Mouse (Mus musculus) cerebellum, postnatal 36 days (tissue): ENCODE results near the gene Sytl2.

ENCODE experiments used
- DNase-seq, 2 experiments: peaks; one replicate each; pipeline ENCODE4 v3.0.0; 2021 to 2022; ENCODE audit warnings: mixed read lengths in 2 of 2

Gene Sytl2

DNA sequence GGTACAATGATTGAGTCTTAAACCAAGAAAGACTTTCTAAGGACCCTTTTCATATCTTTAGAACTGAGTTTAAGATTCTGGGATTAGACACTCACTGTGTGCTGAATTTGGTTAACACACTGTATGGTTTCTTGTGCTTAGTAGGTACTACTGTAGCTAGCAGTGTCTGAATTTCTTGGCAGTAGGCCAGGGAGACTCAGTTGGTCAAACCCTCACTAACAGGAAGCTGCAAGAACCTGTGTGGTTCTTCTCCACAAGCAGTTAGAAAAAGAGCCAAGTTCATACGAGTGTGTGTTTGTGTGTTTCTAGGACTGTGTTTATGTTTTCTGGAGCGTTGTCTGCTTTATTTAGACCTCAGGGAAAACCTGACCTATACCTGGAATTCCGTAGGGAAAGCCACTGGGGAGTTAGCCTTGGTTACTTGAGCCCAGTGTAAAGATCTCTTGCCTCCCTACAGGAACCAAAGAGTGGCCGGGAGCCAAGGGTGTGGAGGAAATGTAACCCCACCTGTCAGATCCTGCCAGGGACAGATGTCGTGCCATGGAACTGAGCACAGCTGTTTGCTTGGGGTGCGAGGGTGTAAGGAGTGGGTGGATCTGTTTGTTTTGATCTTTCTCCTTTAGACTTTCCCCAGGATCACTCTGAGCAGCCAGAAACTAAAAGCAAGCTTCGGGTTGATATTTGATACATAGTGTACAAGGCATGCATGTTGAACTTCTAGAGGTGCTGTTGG is 10.3 kb downstream of the Sytl2 start:
- DNase-seq, result no peak

DNA sequence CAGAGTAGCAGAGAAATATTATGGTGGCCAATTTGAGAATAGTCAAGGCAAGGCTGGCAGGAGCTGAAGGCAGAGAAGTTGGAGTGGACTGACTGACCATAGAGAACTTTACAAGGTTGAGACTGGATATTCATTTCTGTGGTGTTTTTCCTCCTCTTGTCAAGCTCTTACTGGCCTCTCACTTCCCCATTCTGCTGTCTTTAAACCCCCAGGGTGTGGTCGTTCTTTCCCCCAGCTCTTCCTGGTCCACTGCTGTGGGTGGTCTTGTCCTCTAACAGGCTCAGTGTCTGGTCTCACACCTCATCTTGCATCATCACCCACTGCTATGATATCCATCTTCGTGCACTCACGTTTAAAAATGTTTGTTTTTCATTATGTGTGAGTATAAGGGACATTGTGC is 11.4 kb downstream of the Sytl2 start:
- no peak for DNase-seq

DNA sequence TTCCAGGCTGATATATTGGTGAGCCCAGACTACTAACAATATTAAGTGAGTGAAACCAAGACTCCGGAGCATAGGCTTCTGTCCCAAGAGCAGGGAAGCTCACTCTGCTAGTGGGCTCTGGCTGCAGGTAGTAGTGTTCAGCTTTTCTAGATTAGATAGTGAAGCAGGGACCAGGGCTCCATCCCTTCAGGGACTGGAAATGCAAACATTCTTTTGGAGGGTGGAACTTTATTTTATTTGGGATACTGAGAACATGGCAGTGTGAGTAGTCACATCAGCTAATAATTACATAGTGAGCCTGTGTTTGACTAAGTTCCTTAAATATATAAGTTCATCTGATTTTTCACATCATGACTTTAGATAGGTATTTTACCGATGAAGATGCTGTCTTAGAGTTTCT is 14.8 kb downstream of the Sytl2 start:
- no peak for DNase-seq

DNA sequence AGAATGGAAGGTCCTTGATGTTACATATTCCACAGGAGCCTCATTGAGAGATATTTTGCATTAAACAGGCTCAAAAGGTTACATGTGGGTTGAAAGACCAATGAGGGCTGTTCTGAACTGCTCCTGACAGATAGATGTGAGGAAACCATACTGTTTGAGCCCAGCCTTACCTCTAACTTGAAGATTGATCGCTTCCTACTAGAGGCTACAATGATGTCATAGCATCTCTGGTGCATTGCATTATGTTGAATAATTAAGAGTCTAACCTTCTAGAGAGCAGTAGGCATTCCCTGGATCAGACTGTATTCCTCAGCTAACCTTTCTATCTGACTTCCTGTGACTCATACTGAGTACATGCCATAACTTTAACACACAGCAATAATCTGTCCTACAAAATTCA is 17.4 kb downstream of the Sytl2 start:
- no peak for DNase-seq

DNA sequence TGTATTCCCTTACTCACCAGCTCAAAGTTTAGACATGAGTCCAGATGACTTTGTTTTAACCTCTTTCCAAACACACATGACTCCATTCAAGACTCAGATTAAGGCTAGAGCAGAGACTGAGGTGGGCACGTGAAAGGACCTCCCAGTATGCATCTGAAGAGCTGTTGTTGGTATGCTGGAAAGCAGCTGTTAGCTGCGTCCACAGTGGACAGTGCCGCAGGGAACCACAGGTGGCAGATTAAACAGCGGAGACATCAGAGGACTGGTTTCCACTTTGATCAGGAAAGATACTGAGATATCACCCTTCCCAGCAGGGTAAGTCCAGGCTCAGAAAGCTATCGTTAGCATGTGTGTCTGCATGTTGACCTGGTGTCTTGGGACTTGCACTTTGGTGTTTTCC is 18.1 kb downstream of the Sytl2 start:
- no peak for DNase-seq

DNA sequence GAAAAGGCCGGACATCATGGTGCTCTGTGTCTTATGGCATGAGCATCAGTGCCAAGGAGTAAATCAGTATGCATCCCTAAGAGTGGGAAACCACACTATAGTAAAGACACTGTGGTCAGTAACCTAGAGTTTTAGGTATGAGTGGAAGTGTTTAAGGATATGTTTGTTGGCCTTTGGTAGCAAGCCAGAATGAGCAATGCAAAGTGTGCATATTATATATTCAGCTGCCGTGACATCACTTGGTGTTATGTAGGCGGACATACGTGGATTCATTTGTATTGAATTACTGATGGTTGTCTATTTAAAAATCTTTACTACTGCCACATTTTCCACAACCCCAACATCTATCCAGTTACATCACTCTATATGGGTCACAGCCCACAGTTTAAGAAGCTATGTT is 23.1 kb downstream of the Sytl2 start:
- no peak for DNase-seq

DNA sequence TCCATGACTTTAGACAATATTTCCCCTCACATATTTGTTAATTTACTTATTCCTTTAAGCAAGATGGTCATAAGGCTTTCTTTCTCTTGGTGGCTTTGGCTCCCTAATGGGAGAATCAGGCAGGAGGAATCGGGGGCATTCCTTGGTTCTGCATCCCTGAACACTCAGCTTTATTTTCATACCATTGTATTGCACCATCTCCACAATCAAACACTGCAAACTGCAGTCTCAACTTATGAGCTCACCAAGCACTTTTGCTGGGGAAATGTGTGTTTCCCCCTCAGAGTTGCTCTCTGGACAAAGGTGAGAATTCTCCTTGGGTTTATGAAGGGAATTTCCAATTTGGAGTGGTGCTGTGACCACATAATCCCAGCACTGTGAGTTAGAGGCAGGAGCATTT is 28.1 kb downstream of the Sytl2 start:
- DNase-seq, result no peak

DNA sequence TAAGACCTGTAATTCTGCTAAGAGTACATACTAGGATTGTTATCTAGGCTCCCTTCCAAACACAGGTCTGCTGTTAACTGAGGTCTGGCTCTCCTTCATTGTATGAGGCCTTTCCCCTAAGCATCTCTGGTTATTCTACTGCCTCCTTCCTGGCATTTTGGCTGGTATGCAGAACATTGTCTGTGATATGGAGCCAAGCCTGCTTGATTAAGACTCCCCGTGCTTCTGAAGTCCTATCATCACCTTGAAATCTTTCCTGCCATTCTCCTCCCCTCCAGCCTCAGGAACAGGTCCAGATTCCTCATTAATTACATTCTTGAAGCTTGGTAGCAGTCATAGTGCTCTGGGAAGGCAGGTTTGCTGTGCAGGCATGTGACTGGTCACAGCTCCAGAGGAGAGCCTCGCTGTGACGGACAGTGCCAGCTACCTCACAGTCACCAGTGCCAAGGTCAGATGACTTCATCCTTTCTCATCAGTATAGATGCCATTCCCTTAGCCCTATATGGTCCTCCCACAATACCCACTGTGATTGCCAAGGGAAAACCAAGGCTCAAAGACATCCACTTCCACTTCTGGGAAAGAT is 30.5 kb downstream of the Sytl2 start:
- no peak for DNase-seq

DNA sequence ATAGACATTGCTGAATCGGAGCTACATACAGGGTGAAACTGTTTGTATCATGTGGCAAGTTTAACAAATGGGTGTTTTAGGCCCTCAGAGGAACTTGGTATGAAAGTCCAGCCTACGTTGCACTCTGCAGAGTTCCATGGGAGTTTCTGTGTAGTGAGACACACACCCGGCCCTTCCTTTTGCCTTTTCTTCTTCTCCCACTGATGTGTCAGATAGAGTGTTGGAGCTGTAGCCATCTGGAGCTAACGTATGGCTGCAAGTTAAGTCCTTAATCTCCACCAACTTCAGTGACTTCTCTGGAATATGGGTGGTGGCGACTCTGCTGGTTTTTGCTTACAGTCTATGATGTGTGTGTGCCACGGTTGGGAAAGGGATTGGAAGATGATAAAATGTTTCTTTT is 32.3 kb downstream of the Sytl2 start:
- no peak for DNase-seq

DNA sequence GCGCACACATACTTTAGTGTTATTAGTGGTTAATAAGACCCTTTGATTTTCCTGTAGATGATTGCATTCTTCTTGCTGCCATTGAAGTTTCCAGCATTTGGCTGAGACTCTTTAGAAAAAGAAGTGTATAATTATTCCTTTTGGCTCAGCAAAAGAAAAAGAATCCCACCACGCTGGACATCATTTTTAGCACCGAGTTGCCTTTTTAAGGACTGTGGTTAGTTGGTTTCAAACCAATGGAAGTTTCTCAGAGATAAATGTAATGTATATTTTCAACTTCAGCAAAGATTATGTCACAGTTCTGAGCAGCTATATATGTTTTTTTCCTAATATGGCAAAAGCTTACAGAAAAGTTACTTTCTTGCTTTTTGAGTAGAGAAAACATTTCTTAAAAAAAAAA is 32.8 kb downstream of the Sytl2 start:
- no peak for DNase-seq

DNA sequence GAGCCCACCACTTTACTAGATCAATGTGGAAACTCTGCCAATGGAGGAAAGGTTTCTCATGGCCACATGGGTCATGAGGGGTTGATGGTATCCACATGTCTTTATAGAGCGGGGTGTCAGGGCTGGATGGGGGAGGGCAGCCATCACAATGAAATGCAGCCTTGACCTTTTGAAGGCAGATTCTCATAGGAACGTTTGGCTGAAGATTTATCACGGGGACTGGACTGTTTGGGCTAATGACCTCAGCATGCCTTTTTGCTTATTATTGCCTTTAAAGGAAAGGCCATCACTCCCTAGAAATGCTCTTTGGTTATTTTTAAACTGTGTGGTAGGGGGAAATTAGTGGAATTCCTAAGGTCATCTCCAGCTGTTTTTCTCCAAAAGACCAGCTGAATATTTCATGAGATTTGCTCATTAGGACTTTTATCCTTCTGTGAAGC is 33.7 kb downstream of the Sytl2 start:
- DNase-seq, result no peak

DNA sequence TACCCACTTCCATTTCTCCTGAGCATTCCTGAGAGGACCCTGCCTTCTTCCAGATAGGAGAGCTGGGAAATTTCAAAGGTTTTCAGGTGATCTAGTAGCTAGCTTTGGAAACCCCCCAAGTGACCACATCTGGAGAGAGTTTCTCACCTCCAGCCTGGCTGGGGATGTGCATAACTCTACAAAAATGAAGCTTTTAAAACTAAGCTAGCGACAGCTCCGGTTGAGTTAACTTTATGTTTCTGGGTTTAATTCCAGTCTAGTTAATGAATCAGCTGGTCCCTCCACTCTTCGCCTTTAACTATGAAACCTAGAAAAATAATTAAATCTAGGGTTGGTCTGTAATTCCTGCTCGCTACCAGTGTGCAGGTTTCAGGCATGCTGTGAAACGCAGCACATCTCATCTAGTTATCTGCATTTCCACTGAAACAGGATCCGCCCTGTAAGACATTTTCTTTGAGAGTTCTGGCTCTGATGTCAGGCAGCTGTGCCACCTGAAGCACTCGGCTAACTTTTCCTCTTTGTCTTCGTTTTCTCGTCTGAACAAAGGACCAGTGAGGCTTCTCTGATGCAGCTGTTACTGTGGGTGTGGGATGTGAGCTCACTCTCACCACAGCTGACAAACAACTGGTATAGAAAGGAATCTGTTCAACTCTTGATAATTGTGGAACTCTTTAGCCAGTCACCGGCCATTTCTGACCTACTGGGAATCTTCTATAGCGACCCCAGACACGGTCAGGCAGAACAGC is 39.3 kb downstream of the Sytl2 start:
- DNase-seq, result no peak

DNA sequence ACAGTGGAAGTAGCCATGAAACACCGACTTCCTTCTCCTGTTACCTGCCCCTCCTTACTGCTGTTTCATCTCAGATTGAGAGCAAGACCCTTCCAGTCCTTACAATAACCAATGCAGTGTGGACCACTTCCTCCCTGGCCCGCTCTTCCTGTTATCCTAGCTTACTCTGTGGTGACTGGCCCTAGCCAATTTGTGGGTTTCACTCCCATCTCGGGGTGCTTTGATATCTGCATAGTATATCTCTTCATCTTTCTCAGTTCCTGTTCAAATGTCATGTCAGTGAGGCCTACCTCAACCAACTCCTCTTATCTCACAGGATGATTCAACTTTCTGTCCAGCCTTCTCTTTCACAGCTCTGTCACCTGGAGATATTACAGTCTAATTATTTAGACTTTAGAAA is 42.9 kb downstream of the Sytl2 start:
- no peak for DNase-seq

DNA sequence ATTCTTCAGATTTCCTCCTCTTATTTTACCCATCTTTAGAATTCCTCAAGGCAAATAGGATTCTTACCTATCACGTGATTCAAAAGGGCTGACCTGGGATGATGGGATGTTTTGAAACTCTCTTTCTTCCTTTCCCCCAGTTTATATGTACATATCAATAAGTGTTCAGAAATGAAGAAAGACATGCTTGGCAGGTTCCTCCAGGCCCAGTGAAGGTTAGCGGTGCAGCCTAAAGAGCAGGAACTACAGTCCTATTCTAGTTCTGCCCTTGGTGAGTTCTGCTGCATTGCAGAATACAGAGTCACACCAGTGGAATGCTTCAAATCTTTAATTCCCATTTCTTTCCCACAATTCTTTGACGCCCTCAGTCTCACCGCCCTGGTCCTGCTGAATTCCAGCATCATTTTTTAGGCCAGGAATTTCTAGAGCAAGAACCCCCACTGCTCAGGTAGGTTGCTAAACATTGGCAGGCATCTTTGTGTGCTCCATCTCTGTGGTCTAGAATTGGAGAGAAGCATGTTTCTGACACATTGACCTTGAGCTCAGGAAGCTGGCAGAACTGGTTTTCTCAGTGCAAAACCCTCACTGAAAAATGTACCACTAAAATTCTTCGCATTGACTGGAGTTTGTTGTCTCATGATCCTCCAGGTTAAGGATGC is 45.9 kb downstream of the Sytl2 start:
- DNase-seq, result no peak

DNA sequence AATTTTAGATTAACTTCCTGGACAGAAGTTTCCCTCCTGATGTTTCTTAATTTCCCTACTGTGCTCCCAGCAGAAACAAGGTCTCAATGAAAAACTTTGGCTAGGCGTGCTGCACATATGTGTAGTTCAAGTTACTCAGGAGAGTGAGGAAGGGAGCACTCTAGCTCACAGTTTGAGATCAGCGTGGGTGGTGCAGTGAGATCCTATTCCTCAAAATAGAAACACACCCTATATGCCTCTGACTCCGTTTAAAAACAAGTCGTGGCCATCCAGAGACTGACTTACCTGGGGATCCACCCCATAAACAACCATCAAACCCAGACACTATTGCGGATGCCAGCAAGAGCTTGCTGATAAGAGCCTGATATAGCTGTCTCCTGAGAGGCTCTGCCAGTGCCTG is 47.0 kb downstream of the Sytl2 start:
- no peak for DNase-seq

DNA sequence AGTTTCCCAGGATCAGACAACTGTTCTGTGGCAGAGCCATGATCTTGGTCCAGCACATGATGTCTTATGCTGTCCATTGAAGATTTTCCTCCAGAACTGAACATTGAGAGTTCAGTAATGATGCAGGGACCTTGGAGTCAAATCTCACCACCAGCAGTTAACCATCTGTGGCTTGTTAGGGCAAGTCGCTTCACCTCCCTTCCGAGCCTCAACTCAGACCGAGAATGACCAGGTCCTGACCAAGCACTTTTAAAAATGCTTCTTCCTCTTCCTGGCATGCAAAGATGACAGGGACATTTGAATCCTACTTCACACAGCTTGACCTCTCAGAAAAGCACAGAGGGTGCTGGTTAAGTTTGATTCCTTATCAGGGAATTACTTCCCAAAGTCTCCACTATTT is 50.1 kb downstream of the Sytl2 start:
- DNase-seq, result no peak

DNA sequence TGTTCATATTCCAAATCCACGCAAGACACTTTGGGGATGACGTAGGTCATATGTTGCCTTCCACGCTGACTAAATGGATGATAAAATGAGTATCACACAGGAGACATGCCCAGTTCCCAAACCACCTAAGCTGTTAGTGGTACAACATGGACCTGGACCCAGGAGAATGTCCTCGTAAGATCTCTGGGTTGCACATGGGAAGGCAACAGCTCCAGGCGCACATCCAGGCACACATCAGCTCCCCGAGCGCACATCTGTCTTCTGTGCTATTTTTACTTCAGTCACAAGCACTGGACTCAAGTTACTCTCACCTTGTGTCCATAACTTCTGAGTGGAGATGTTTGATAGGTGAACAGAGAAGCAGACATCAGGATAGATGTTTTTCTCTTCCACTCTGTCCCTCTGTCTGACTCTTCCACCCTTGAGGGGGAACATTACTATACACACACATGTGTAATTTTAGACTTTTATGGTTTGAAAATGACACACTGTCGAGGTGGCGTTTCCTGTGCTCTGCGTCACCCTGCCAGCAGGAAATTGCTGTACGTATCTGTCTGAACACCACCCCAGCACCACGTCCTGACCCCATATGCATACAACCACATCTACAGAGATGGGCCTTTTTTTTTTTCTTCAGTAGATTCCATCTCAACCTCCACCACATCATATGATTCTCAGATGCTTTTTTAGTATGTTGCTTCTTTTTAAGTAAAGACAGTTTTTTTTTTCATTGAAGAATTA is 51.6 kb downstream of the Sytl2 start:
- DNase-seq, result no peak

DNA sequence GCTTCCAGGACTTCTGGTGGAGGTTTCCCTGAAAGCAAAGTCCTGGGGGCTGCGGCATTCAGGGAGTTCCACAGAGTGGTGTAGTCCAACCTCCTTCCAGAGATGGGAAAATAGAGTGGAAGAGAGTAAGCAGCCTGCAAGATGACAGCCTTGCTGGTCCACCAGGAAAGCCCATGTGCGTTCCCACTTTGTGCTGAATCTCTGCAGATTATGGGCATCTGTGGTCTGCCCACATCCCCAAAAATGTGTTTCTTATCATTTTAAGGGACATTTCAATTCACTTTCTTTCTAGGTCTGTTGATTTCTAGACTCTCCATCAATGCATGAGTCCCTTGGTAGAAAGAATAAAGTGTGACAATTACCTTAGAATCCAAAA is 52.2 kb downstream of the Sytl2 start:
- no peak for DNase-seq

DNA sequence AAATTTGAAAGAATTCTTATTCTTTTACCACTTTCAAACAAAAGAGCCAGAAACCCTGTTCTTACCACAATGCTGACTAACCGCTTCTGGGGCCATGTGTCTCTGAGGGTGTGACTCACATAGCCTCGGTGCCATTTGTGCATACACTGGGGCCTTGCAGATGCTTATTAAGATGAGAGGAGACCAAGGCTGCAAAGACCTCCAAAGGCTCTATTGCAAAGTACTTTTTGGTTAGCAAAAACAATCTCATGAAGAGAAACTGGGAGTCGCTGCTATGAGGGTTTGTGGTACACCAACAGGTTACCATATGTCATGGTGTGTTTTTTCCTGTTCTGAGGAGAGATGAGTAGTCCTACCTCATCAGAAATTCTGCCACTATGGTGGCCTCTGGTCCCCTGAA is 53.4 kb downstream of the Sytl2 start:
- no peak for DNase-seq

DNA sequence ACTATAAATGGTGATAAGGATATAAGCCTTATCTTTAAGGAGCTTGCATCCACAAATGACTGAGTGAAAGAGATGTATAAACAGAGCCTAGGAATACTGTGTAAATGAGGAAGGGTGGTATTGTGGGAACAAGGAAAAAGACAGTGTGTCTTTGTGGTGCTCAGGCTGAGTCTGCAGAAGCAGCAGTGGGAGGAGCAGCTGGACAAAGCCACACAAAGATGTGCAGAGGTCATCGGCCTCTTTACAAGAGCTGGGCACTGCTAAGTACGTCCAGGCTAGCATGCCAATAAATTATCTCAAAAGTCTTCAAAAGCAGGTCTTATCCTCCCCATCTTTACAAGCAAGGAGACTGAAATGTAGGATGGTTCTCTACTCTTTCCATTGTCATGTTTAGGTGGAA is 53.9 kb downstream of the Sytl2 start:
- DNase-seq, result no peak

DNA sequence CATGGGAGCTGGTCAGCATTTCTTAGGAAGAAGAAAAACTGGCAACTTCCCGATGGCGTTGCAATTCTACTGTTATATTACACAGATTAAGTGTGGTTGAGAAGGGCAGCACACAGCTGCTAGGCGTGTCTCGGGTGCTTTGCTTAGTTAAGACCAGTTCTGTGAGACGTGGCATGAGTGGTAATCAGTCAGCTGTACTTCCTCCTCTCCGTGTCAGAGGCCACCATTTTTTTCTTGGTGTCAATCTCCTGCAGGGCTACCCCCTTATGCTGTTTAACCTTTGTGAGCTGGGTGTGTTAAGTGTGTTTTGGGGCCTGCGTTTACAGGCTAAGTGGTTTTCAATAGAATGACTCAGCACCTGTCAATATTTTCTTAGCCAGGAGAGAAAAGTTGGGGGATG is 60.7 kb downstream of the Sytl2 start:
- DNase-seq, result no peak

DNA sequence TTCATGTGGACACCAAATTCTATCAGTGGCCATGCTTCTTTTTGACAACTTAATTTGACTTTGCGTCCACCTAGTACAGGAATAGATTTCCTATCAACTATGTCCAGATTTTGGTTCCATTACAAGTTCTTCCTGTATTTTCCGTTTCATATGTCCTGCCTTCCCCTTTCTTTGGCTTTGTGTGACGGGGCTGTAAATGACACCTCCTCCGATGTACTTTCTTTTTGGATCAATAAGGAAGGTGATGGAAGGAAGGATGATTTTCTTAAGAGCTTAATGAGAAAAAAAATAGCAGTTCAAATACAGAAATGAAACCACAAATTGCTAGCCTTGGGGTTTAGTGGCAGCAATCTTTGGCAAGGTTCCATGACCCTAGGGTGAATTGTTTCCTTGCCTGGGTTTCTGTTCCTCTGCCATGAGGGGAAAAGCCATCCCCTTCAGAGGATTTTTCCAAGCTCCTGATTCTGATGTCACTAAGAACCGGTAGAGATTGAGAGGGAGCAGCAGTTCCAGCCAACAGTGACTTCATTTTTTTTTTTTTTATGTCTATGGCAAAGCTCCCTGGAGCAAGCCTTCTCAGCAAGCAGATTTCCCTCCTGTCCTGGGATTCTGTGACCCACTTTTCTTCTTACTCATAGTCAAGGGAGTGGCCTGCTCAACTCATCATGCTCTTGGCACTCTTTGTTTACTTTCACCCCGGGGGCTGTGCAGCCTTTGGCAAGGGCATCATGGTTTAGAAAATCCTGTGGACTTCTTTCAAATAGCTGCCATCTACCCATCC is 68.2 kb downstream of the Sytl2 start:
- peak; percentile 49 to 56 for DNase-seq
